Mouse (Mus musculus): ENCODE data around the gene Fgf14. TPM values are rescaled to one million over a fixed set of nuclear protein-coding genes. Genes with fewer than 3 reads are reported as not detected.
A peak's percentile ranks its signal among the peaks of the same experiment; 100 is the strongest.
"Not testable (repeated sequence)": the region's sequence is repeated elsewhere in the genome, so short reads cannot be mapped to it uniquely, and the experiment has no call there.

Gene Fgf14
- total RNA-seq, 2 experiments from 2014 or later = 35.8 to 39.1 TPM

DNA sequence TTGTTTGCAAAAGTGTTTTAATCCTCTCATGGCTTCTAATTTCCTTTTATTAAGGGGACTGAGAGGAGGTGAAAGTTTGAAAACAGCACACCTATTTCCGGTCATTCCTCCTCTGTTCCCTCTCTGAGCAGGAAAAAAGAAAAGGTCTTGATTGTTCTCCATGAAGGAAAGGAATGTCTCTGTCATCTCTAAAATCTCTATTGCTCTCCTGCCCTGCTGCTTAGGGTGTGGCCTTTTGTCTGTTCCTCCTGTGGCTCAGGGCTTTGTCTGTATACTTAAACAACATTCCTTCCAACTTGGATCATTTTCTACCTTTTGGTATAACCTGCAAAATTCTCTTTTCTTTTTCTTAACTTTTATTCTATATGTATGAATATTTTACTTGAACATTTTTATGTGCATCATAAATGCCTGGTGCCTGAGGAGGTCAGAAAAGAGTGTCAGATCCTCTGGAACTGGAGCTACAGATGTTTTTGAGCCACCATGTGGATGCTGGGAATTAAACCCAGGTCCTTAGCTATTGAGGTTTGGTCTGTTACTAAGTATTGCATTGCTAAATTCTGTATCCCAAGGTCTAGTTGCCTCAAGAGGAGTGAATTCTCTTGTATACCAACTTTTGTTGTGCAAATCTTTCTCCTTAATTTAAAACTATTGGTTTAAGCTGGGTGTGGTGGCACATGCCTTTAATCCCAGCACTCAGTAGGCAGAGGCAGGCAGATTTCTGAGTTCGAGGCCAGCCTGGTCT, 230.7 kb downstream of the Fgf14 start:
- Histone ChIP-seq H3K4me3 (no peak overlapping the region), H3K27ac (no peak overlapping the region)
- DNase-seq (ENCODE audit: low spot score in 2 of 2) = no peak
- TF ChIP-seq CTCF (conservative IDR thresholded peaks at IDR 0.05) = no peak

DNA sequence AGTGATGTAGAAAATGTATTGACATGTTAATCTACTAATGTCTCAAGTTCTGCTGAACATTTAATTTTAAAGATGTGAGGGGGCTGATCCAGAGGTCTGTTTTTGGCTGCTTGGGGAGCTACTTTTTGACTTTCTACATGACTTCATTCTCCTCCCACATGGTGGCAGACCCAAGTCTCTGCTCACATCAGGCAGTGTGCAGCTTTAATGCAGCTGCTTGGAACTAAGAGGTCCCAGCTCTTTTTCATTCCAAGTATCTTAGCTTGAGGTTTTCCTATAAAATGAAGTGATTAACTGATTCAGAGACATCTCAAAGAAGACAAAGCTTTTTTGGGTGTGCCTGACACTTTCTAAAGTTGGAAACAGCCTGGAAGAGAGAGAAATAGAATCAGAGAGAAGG, 232.1 kb downstream of the Fgf14 start:
- Histone ChIP-seq H3K27ac (no peak overlapping the region), H3K4me3 (no peak overlapping the region)
- no peak for TF ChIP-seq CTCF (conservative IDR thresholded peaks at IDR 0.05)
- DNase-seq (ENCODE audit: low spot score in 2 of 2) = no peak

DNA sequence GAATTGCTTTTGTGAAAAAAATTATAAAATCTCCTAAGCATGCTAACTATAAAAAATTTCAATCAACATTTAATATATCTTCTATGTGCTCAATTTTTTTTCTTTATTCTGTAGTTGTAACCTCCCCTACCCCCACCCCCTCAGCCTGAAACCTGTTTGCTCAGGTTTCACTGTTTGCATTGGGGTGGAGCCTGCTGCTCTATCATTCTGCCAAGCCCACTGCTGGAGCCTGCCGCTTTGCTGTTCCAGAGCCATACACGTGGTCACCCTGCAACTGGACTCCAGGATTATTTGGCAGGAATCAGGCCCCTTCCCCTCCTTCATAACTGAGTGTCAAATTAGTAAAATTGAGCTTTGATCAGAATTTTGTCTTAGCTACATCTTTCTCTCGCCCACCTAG, 237.6 kb downstream of the Fgf14 start:
- not testable (repeated sequence) for H3K27ac ChIP-seq; H3K4me3 ChIP-seq; DNase-seq (ENCODE audit: low spot score in 2 of 2)

DNA sequence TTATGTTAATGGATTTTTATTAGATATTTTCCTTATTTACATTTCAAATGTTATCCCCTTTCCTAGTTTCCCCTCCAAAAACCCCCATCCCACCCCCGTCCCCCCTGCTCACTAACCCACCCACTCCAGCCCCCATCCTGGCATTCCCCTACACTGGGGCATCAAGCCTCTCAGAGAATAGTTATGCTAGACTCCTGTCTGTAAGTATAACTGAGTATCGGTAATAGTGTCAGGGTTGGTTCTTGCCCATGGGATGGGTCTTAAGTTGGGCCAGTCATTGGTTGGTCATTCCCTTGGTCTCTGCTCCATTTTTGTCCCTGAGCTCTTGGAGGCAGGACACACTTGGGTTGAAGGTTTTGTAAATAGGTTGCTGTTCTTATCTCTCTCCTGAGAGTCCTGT, 265.0 kb downstream of the Fgf14 start:
- no peak for DNase-seq (ENCODE audit: low spot score in 2 of 2)
- TF ChIP-seq CTCF (conservative IDR thresholded peaks at IDR 0.05) = no peak
- no peak overlapping the region for H3K27ac ChIP-seq

DNA sequence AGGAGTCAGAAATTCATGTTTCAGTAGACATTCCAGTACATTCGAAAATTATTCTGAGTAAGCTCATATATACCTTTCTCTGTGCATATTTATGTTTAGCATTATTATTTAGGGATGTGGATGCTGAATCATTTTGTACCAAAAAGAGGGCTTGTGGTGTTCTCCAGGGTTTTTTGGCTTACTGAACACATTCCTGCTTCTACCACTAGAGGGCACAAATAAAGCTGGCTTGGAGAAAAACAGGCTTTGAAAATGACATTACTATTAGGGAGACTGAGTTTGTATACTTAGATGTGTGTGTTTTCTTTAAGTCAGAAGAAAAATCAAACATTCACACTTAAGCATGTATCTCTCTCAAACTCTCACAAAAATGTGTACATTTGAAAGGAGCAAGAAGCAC, 266.0 kb downstream of the Fgf14 start:
- H3K27ac ChIP-seq = no peak overlapping the region
- no peak overlapping the region for H3K4me3 ChIP-seq
- peak; percentile 91 for TF ChIP-seq CTCF (conservative IDR thresholded peaks at IDR 0.05)
- peak; percentile 13 to 35 for DNase-seq (ENCODE audit: low spot score in 2 of 2)

More for the DNA sequence above, 265.0 kb downstream of the Fgf14 start:
- no peak overlapping the region for H3K4me3 ChIP-seq

DNA sequence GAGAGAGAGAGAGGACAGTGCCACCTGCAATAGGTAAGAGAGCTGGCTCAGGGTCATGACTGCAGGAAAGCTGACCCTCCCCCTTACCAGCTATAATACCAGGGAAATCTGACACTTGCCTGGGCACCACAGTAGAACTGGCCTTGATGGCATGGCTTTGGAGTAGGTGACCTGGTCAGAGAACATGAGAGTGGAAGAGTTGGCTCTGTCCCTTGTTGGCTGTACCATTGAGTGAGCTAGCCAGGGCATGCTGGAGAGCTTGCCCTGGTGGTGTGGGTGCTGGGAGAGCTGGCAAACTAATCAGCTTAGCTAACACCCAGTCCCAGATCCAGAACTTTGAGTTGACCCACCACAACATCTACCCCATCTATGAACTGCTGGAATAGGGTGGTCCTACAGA, 348.5 kb downstream of the Fgf14 start:
- TF ChIP-seq CTCF (conservative IDR thresholded peaks at IDR 0.05) = no peak
- H3K4me3 ChIP-seq = no peak overlapping the region

DNA sequence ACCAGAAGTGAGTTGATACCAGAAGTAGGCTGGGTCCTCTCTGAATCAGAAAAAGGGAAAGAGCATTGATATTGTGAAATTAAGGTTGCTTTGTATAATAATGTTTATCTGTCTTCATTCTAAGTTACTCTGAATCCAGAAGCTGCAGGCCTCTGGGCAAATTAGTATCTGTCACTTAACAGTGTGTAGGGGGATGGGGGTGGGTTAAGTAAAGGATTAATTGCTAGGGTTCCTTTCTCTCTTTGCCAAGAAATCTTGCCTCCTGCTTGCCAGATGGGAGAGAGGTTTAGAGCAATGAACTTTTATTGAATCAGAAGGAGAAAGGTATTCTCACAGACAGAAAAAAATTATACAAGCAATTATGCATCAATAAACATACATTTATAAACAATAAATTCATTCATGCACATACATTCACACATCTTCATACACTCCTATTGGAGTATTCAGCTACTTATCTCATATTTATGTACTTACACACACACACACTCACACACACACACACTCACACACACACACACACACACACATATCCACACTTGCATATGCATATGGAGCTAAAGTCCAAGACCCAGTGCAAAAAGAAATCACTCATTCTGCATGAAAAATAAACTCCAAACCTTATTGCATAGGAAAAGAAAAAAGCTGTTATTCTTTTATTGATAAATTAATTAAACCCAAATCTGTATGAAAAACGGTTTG, 357.8 kb downstream of the Fgf14 start:
- peak overlapping the region; percentile 67 for H3K27ac ChIP-seq
- no peak for TF ChIP-seq CTCF (conservative IDR thresholded peaks at IDR 0.05)
- peak in 1 of 2 experiments; percentile 27 for DNase-seq (ENCODE audit: low spot score in 2 of 2)
- H3K4me3 ChIP-seq = no peak overlapping the region

More for the DNA sequence above, 348.5 kb downstream of the Fgf14 start:
- H3K27ac ChIP-seq = no peak overlapping the region
- no peak for DNase-seq (ENCODE audit: low spot score in 2 of 2)

DNA sequence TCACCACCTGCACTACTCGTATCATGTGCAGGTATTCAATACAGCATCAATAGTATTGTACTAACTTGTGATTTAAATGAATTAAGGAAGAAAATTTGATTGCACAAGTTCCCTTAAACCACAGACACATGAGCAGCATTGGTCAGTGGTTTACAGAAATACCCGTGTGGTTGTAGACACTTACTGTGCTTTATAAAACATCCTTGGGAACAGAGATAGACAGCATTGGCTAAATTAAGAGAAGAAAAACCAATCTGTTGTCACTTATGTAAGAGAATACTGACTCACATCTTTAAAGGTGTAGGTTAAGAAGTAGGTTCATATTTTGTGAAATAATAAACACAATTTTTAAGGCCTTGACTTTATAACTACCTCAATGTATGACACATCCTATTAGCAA, 361.4 kb downstream of the Fgf14 start:
- H3K27ac ChIP-seq = no peak overlapping the region
- no peak for TF ChIP-seq CTCF (conservative IDR thresholded peaks at IDR 0.05)
- no peak for DNase-seq (ENCODE audit: low spot score in 2 of 2)
- no peak overlapping the region for H3K4me3 ChIP-seq

DNA sequence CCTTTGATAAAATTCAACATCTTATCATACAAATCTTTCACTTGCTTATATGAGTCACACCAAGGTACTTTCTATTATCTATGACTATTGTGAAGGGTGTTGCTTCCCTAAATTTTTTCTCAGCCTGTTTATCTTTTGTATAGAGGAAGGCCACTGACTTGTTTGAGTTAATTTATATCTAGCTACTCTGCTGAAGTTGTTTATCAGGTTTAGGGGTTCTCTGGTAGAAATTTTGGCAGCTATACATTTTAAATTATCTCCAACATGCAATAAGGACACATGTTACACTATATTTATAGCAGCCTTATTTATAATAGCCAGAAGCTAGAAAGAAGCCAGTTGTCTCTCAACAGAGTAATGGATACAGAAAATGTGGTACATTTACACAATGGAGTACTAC, 389.9 kb downstream of the Fgf14 start:
- TF ChIP-seq CTCF (conservative IDR thresholded peaks at IDR 0.05) = no peak
- Histone ChIP-seq H3K27ac (no peak overlapping the region), H3K4me3 (no peak overlapping the region)
- no peak for DNase-seq (ENCODE audit: low spot score in 2 of 2)

DNA sequence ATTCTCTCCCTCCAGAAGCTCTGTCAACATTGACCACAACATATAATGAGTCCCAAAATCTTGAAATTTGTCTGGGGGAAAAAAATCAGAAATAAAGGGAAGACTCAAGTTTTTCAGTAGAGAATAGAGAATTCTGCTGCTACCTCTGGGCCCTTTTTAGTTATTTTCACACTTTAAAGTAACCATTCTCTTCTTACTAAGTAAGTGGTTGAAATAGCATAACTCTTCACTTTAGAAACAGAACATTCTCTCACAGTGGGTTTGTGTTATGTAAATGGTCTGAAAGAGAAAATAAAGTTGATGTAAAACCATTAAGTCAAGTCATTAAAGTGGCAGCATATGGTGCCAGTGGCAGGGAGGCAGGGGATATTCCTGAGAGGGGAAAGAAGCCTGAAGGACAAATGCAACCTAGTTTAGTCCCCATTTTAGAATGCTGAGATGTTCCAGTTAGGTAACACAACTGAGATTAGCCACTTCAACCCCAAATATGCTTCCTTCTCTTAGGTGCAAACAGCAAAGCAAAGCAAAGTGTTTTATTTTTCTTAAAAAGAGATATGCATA, 398.5 kb downstream of the Fgf14 start:
- TF ChIP-seq CTCF (conservative IDR thresholded peaks at IDR 0.05) = no peak
- Histone ChIP-seq H3K27ac (no peak overlapping the region), H3K4me3 (no peak overlapping the region)
- no peak for DNase-seq (ENCODE audit: low spot score in 2 of 2)

DNA sequence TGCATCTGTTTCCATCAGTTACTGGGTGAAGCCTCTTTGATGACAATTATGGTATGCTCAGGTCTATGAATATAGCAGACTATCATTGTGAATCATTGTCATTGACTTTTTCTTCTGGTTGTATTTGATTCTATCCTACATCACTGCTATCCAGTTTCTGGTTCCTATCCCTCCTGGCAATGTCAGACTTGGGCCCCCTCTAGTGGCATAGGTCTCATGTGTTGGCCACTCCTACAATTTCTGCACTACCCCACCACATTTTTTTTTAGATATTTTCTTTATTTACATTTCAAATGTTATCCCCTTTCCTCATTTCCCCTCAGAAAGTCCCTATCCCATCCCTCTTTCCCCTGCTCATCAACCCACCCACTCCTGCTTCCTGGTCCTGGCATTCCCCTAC, 409.9 kb downstream of the Fgf14 start:
- Histone ChIP-seq H3K27ac (no peak overlapping the region), H3K4me3 (no peak overlapping the region)
- no peak for DNase-seq (ENCODE audit: low spot score in 2 of 2)
- TF ChIP-seq CTCF (conservative IDR thresholded peaks at IDR 0.05) = peak; percentile 63

DNA sequence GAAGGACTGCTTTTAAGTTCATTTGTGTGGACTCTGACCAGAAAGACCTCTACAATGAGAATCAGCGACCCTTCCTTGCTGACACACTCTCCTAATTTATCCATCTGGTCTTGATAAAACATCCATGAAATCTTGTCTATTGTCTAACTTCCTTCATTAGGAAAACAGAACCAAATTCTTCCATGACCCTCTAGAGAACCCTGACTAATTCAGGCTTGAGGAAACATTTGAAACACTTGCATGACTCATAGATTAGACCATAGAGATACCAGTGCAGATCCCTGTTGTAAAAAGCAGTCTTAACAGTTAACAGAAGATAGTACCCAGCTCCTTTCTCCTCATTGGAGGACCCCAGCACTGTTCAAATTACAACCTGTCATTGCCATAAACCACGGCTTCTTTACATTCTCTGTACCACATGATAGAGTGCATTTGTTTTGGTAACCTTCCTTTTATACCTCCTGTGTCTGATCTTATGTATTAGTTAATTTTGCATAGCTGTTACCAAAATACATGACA, 412.3 kb downstream of the Fgf14 start:
- Histone ChIP-seq H3K27ac (no peak overlapping the region), H3K4me3 (no peak overlapping the region)
- DNase-seq (ENCODE audit: low spot score in 2 of 2) = no peak
- no peak for TF ChIP-seq CTCF (conservative IDR thresholded peaks at IDR 0.05)

DNA sequence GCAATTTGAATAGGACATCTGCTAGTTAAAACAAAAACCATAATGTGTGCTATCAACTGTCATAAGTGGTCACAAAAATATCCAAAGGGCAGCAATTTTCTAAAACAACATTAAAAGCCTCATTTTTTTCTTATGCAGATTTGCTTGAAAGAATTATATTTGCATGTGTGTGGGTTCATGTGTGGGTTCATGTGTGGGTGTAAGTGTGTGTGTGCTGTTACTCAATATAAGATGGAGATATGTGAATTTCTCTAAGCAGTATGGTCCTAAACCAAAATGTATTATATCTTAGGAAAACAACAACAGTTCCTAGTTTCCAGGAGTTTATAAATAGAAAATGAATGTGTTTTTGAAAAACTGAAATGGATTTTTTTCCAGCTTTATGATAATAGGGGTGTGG, 413.7 kb downstream of the Fgf14 start:
- Histone ChIP-seq H3K4me3 (no peak overlapping the region), H3K27ac (peak overlapping the region; percentile 28)
- no peak for TF ChIP-seq CTCF (conservative IDR thresholded peaks at IDR 0.05)
- DNase-seq (ENCODE audit: low spot score in 2 of 2) = no peak
